ENCODE assay signal across 8 mouse cellular contexts in genomic region chr2:164938146-164939091, GRCm38 (mm10). TPM values are rescaled to one million over a fixed set of nuclear protein-coding genes. Genes with fewer than 3 reads are reported as not detected.
DNase-seq lines count a peak whose midpoint lies in the region; ATAC-seq and TF ChIP-seq lines count a peak whose summit lies in the region.

No protein-coding gene starts in this region.

- DNase-seq in gastrocnemius, adult 2 months: no peak
- DNase-seq in gastrocnemius, postnatal 36 days: no peak
- DNase-seq in c-Kit-positive CD71-positive TER-119-negative erythroid progenitor cells, embryonic 14.5 days (ENCODE audit: low read depth): peak; percentile 29
- DNase-seq in limb, embryonic 11.5 days (ENCODE audit: low spot score): peak; percentile 58
- DNase-seq in thymus, postnatal 14 days: peak; percentile 80

- H3K27me3 ChIP-seq in forebrain, embryonic 16.5 days (replicated peaks; ENCODE audit: control insufficient read depth, insufficient read depth, low read length): 0 out of 2 replicates have a peak, but pooled peaks cover 7% of the 10 kb centered on the region
- H3K27me3 ChIP-seq in intestine, embryonic 16.5 days (replicated peaks; ENCODE audit: control insufficient read depth, insufficient read depth, low read length): peaks cover 17% of the 10 kb centered on the region; the same call in 1 of the 2 replicates
- peaks cover 20% of the 10 kb centered on the region for H3K27me3 ChIP-seq in limb, embryonic 11.5 days (ENCODE audit: control insufficient read depth, insufficient read depth, low read length)
- H3K27me3 ChIP-seq in midbrain, embryonic 13.5 days: peaks cover 57% of the 10 kb centered on the region

- peaks cover 23% of the 10 kb centered on the region for H3K4me1 ChIP-seq in forebrain, embryonic 16.5 days (replicated peaks; ENCODE audit: control insufficient read depth, insufficient read depth, low read length)
- H3K4me1 ChIP-seq in intestine, embryonic 16.5 days (ENCODE audit: control insufficient read depth, insufficient read depth, low read length): peaks cover 8% of the 10 kb centered on the region; the same call in 1 of the 2 replicates
- H3K4me1 ChIP-seq in limb, embryonic 11.5 days (ENCODE audit: control insufficient read depth, insufficient read depth, low read length): peaks cover 15% of the 10 kb centered on the region
- H3K4me1 ChIP-seq in midbrain, embryonic 13.5 days (replicated peaks): peaks cover 29% of the 10 kb centered on the region

- peak overlapping the region; percentile 79 for H3K4me2 ChIP-seq in forebrain, embryonic 16.5 days (ENCODE audit: low read length)
- peak overlapping the region; percentile 51 for H3K4me2 ChIP-seq in intestine, embryonic 16.5 days (ENCODE audit: low read depth, low read length)
- H3K4me2 ChIP-seq in limb, embryonic 11.5 days (ENCODE audit: low read depth, severe bottlenecking): peak overlapping the region; percentile 58
- peak overlapping the region; percentile 67 for H3K4me2 ChIP-seq in midbrain, embryonic 13.5 days (replicated peaks)

- no peak overlapping the region for H3K27ac ChIP-seq in gastrocnemius, adult 2 months
- H3K27ac ChIP-seq in forebrain, embryonic 16.5 days (ENCODE audit: low read length): peak overlapping the region; percentile 58
- H3K27ac ChIP-seq in intestine, embryonic 16.5 days (ENCODE audit: low read length): no peak overlapping the region
- H3K27ac ChIP-seq in limb, embryonic 11.5 days (replicated peaks; ENCODE audit: low read depth, low read length): no peak overlapping the region
- H3K27ac ChIP-seq in midbrain, embryonic 13.5 days: peak overlapping the region; percentile 80

- 2% methylated on average over 39 of the region's 39 CpGs for WGBS in forebrain, embryonic 16.5 days
- WGBS in intestine, embryonic 16.5 days: 3% methylated on average over 39 of the region's 39 CpGs
- WGBS in limb, embryonic 11.5 days: 2% methylated on average over 39 of the region's 39 CpGs
- 3% methylated on average over 39 of the region's 39 CpGs for WGBS in midbrain, embryonic 13.5 days

- H3K9me3 ChIP-seq in forebrain, embryonic 16.5 days (ENCODE audit: control insufficient read depth, low read length): no peaks in the 10 kb centered on the region
- no peaks in the 10 kb centered on the region for H3K9me3 ChIP-seq in intestine, embryonic 16.5 days (ENCODE audit: control insufficient read depth, low read length)
- H3K9me3 ChIP-seq in limb, embryonic 11.5 days (ENCODE audit: control insufficient read depth, low read length): no peaks in the 10 kb centered on the region
- H3K9me3 ChIP-seq in midbrain, embryonic 13.5 days: no peaks in the 10 kb centered on the region

- peak overlapping the region; percentile 63 for H3K9ac ChIP-seq in forebrain, embryonic 16.5 days (replicated peaks; ENCODE audit: low read depth, low read length)
- peak overlapping the region; percentile 21 for H3K9ac ChIP-seq in intestine, embryonic 16.5 days (ENCODE audit: low read depth, low read length)
- H3K9ac ChIP-seq in limb, embryonic 11.5 days (ENCODE audit: low read length): peak overlapping the region; percentile 23; the same call in 1 of the 2 replicates
- peak overlapping the region; percentile 15; the same call in 1 of the 2 replicates for H3K9ac ChIP-seq in midbrain, embryonic 13.5 days (replicated peaks)

- peak; percentile 96 for ATAC-seq in forebrain, embryonic 16.5 days
- ATAC-seq in intestine, embryonic 16.5 days: peak; percentile 71
- ATAC-seq in limb, embryonic 11.5 days (ENCODE audit: insufficient number of reproducible peaks, low FRiP score, low TSS enrichment, low read depth): no peak
- peak; percentile 93 for ATAC-seq in midbrain, embryonic 13.5 days

- TF ChIP-seq CTCF in gastrocnemius, adult 2 months (IDR thresholded peaks at IDR 0.05): no peak

- peak overlapping the region; percentile 65 for H3K4me3 ChIP-seq in gastrocnemius, adult 2 months
- peak overlapping the region; percentile 47 for H3K4me3 ChIP-seq in forebrain, embryonic 16.5 days (replicated peaks; ENCODE audit: low read length)
- peak overlapping the region; percentile 39 for H3K4me3 ChIP-seq in intestine, embryonic 16.5 days (ENCODE audit: low read length)
- peak overlapping the region; percentile 23 for H3K4me3 ChIP-seq in limb, embryonic 11.5 days (ENCODE audit: low read depth, low read length)
- H3K4me3 ChIP-seq in midbrain, embryonic 13.5 days (replicated peaks): peak overlapping the region; percentile 31

- intact Hi-C loops in gastrocnemius, adult 2 months (cut with DNase I): no loop called here
- intact Hi-C loops in gastrocnemius, postnatal 36 days (cut with DNase I): no loop called here

- no peaks in the 10 kb centered on the region for H3K36me3 ChIP-seq in forebrain, embryonic 16.5 days (ENCODE audit: control insufficient read depth, insufficient read depth)
- no peaks in the 10 kb centered on the region for H3K36me3 ChIP-seq in intestine, embryonic 16.5 days (ENCODE audit: control insufficient read depth, insufficient read depth, low read length)
- no peaks in the 10 kb centered on the region for H3K36me3 ChIP-seq in limb, embryonic 11.5 days (ENCODE audit: control insufficient read depth, insufficient read depth, low read length)
- H3K36me3 ChIP-seq in midbrain, embryonic 13.5 days: no peaks in the 10 kb centered on the region

RNA-seq across cellular contexts. Expression of gene Mmp9, which starts 2.2 kb away (rescaled TPM):
- total RNA-seq in gastrocnemius, adult 2 months (2021): 1 to 10 TPM in 1 of 2 experiments, under 1 TPM in 1; 0.46 to 1.1 TPM
- total RNA-seq in gastrocnemius, postnatal 36 days (2021): under 1 TPM; 0.38 to 0.62 TPM
- polyA plus RNA-seq in forebrain, embryonic 16.5 days (2015; fragmentation: Nextera tagmentation; extraction: Ambion mirVana): 16.9 and 20.6 TPM in 2 replicates
- polyA plus RNA-seq in intestine, embryonic 16.5 days (2015; fragmentation: Nextera tagmentation; extraction: Ambion mirVana): 7.6 and 9.3 TPM in 2 replicates
- 0.21 and 0.47 TPM in 2 replicates for polyA plus RNA-seq in limb, embryonic 11.5 days (2014; fragmentation: Nextera tagmentation; extraction: Ambion mirVana)
- polyA plus RNA-seq in midbrain, embryonic 13.5 days (2015; fragmentation: Nextera tagmentation; extraction: Ambion mirVana): 17.2 and 19.5 TPM in 2 replicates

RNA-seq across cellular contexts. Expression of gene Slc12a5, which starts 22.2 kb away (rescaled TPM):
- under 1 TPM; 0.36 to 0.53 TPM for total RNA-seq in gastrocnemius, adult 2 months (2021)
- total RNA-seq in gastrocnemius, postnatal 36 days (2021): under 1 TPM; 0.25 to 0.36 TPM
- 13.1 and 22.4 TPM in 2 replicates for polyA plus RNA-seq in forebrain, embryonic 16.5 days (2015; fragmentation: Nextera tagmentation; extraction: Ambion mirVana)
- 0.23 and 0.32 TPM in 2 replicates for polyA plus RNA-seq in intestine, embryonic 16.5 days (2015; fragmentation: Nextera tagmentation; extraction: Ambion mirVana)
- 0.87 and 0.92 TPM in 2 replicates for polyA plus RNA-seq in limb, embryonic 11.5 days (2014; fragmentation: Nextera tagmentation; extraction: Ambion mirVana)
- 19.7 and 20.2 TPM in 2 replicates for polyA plus RNA-seq in midbrain, embryonic 13.5 days (2015; fragmentation: Nextera tagmentation; extraction: Ambion mirVana)

RNA-seq across cellular contexts. Expression of gene Zfp335, which starts 26.9 kb away (rescaled TPM):
- 10 to 100 TPM in 1 of 2 experiments, 1 to 10 TPM in 1; 9.7 to 10.5 TPM for total RNA-seq in gastrocnemius, adult 2 months (2021)
- total RNA-seq in gastrocnemius, postnatal 36 days (2021): 1 to 10 TPM; 8.8 to 9.3 TPM
- polyA plus RNA-seq in forebrain, embryonic 16.5 days (2015; fragmentation: Nextera tagmentation; extraction: Ambion mirVana): 16.2 and 19.9 TPM in 2 replicates
- 9.6 and 10.5 TPM in 2 replicates for polyA plus RNA-seq in intestine, embryonic 16.5 days (2015; fragmentation: Nextera tagmentation; extraction: Ambion mirVana)
- 12.1 and 16.3 TPM in 2 replicates for polyA plus RNA-seq in limb, embryonic 11.5 days (2014; fragmentation: Nextera tagmentation; extraction: Ambion mirVana)
- 13.5 and 15.1 TPM in 2 replicates for polyA plus RNA-seq in midbrain, embryonic 13.5 days (2015; fragmentation: Nextera tagmentation; extraction: Ambion mirVana)

RNA-seq across cellular contexts. Expression of gene Pcif1, which starts 59.3 kb away (rescaled TPM):
- total RNA-seq in gastrocnemius, adult 2 months (2021): 10 to 100 TPM; 25.6 TPM
- total RNA-seq in gastrocnemius, postnatal 36 days (2021): 10 to 100 TPM; 23.8 to 26.9 TPM
- polyA plus RNA-seq in forebrain, embryonic 16.5 days (2015; fragmentation: Nextera tagmentation; extraction: Ambion mirVana): 79.3 and 93.7 TPM in 2 replicates
- 57.9 and 64.0 TPM in 2 replicates for polyA plus RNA-seq in intestine, embryonic 16.5 days (2015; fragmentation: Nextera tagmentation; extraction: Ambion mirVana)
- polyA plus RNA-seq in limb, embryonic 11.5 days (2014; fragmentation: Nextera tagmentation; extraction: Ambion mirVana): 71.5 and 76.6 TPM in 2 replicates
- 98.1 and 108 TPM in 2 replicates for polyA plus RNA-seq in midbrain, embryonic 13.5 days (2015; fragmentation: Nextera tagmentation; extraction: Ambion mirVana)

Comparison
In these comparisons a context has a peak if more than half of its experiments do, and no peak if none do; other contexts are left out.
1. DNase-seq: peak in c-Kit-positive CD71-positive TER-119-negative erythroid progenitor cells, embryonic 14.5 days (single experiment), limb, embryonic 11.5 days (single experiment) and thymus, postnatal 14 days (single experiment); none in gastrocnemius, adult 2 months (single experiment) and gastrocnemius, postnatal 36 days (0 of 2).
2. H3K27ac ChIP-seq: peak in forebrain, embryonic 16.5 days (single experiment) and midbrain, embryonic 13.5 days (single experiment); none in gastrocnemius, adult 2 months (single experiment), intestine, embryonic 16.5 days (single experiment) and limb, embryonic 11.5 days (single experiment).
3. Peak in every context shown above with its lines, with median percentiles within 50 percentile points of each other: H3K4me3 ChIP-seq, H3K4me2 ChIP-seq and H3K9ac ChIP-seq.